Mouse (Mus musculus) hindbrain, embryonic 12.5 days (tissue): ENCODE measurements at regions not wholly inside any gene's neighbourhood (a gene's known extent, or its start where the extent isn't known, plus 50 kb on each side); places are given as distances from the start of the nearest gene placed in this dataset.

Source experiments
- ATAC-seq: fragments of 200-750 bp; cut with Nextera tagmentation; 2 replicates; pipeline ENCODE4 v1.8.0; 2017; ENCODE audit warnings: moderate TSS enrichment; ENCODE audit not compliant: low FRiP score
- H3K27ac ChIP-seq: fragments of 300-500 bp; sonication (generic); 2 replicates; pipeline ENCODE4 v1.5.1; 2016; ENCODE audit warnings: mild to moderate bottlenecking
- H3K27me3 ChIP-seq: fragments of 300-500 bp; sonication (generic); 2 replicates; pipeline ENCODE4 v1.6.1; 2016; ENCODE audit warnings: mild to moderate bottlenecking
- H3K36me3 ChIP-seq: fragments of 300-500 bp; sonication (generic); 2 replicates; pipeline ENCODE4 v1.6.1; 2016; ENCODE audit warnings: mild to moderate bottlenecking
- H3K4me1 ChIP-seq: fragments of 300-500 bp; sonication (generic); 2 replicates; pipeline ENCODE4 v1.6.1; 2016
- H3K4me2 ChIP-seq: fragments of 300-500 bp; sonication (generic); replicated peaks from 2 replicates; pipeline ENCODE4 v1.6.1; 2016; ENCODE audit warnings: mild to moderate bottlenecking
- H3K4me3 ChIP-seq: fragments of 300-500 bp; sonication (generic); 2 replicates; pipeline ENCODE4 v1.5.1; 2016; ENCODE audit warnings: mild to moderate bottlenecking
- H3K9ac ChIP-seq: fragments of 300-500 bp; sonication (generic); 2 replicates; pipeline ENCODE4 v1.6.1; 2016; ENCODE audit warnings: mild to moderate bottlenecking, moderate library complexity
- H3K9me3 ChIP-seq: fragments of 300-500 bp; sonication (generic); replicated peaks from 2 replicates; pipeline ENCODE4 v1.6.1; 2016; ENCODE audit warnings: mild to moderate bottlenecking
- WGBS: fragments of 180-500 bp; shearing (Covaris S2); methylation state at CpG from one replicate; pipeline ENCODE4 v1.1.7; 2016; 5-methylcytosine and 5-hydroxymethylcytosine counted together

GRCm38 (mm10) chr9:116227738-116228137, 52.6 kb upstream of the Tgfbr2 start:
- Histone ChIP-seq H3K4me2 (no peak overlapping the region), H3K27ac (no peak overlapping the region), H3K27me3 (no peaks in the 10 kb centered on the region), H3K36me3 (no peaks in the 10 kb centered on the region), H3K9me3 (no peaks in the 10 kb centered on the region), H3K4me3 (no peak overlapping the region), H3K4me1 (no peaks in the 10 kb centered on the region), H3K9ac (no peak overlapping the region)
- WGBS, result 74% methylated on average over 7 of the region's 7 CpGs
- ATAC-seq, result no peak
